Mouse (Mus musculus) B cell, adult (primary cell): ENCODE measurements around the gene Fam71d. TPM values are rescaled to one million over a fixed set of nuclear protein-coding genes. Genes with fewer than 3 reads are reported as not detected.

Experiments used
- total RNA-seq: library from RNA; stranded (reverse); gene quantifications from 4 replicates; pipeline ENCODE4 v1.2.4, GENCODE M21; 2023; ENCODE audit not compliant: inconsistent age

Fam71d gene
- 1.1 to 1.8 TPM in 2 of 4 replicates, not detected in the others for total RNA-seq

DNA sequence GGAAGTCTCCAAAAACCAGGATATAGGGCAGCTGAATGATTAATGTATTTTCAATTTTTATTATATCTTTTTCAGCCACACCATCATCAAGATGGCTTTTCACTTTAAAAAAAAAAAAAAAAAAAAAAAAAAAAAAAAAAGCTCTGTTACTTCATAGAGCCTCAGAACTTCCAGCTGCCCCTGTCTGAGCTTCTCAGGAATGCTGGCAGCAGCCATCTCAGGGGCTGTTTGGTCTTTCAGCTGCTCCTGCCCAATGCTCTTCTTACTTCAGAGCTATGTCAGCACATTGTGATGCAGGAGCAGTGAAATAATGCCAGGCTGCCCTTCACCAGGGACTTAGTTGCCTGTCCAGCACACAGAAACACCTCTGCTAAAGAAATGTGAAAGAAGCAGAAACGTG is at the start of gene Fam71d:
Gene Fam71d (plus strand): TSS at position 211 of the 400 bp plus-strand sequence.

DNA sequence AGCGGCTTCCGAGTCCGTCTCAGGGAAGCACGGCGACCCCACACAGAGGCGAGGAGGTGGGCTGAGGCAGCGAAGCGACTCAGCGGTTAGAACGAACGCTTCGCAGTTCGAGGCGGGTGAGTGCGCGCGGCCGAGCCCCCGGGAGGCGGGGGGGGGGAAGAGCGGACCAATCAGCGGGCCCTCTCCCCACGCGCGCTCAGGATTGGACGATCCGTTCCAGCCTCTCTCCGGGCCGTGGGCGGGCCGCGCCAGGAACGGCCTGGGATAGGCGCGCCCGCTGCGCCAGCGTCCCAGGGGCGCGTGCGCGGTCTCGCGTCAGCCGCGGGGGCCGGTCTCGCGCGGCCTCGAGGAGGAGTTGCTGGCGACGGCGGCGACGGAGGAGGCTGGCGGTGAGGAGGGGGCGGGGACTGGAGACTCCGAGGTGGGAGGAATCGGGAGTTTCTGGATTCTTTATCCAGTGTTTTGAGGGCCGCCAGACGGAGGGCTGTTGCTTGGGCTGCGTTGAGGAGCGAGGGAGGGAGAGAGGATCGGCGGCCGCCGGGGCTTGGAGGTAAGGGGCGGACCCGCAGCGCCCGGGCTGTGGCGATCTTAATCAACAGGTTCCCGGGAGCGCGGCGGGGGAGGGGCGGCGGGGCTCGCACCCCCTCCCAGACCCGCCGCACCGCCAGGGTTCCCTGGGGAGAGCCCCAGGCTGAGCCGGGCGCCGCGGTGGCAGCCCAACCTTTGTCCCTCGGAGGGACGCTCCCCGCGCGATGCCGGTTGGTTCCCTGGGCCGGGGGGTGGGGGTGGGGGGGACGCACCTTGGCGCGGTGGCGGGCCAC is 57.4 kb downstream of the Fam71d start, which contains the start of gene Mpp5:
Gene Mpp5 (plus strand): TSS at position 351 of the 821 bp plus-strand sequence.

Other genes starting within 250 kb of the Fam71d start
- gene Mpp5, start 57.4 kb downstream of the Fam71d start, total RNA-seq = 12.4 to 16.8 TPM (median 14.6 TPM) in 4 replicates
- 95.1 to 103 TPM (median 102 TPM) in 4 replicates for gene Atp6v1d, start 170.1 kb downstream of the Fam71d start, total RNA-seq
- 52.3 to 81.5 TPM (median 57.7 TPM) in 4 replicates for gene Eif2s1, start 170.3 kb downstream of the Fam71d start, total RNA-seq
- gene Plek2, start 215.4 kb downstream of the Fam71d start, total RNA-seq = not detected in 4 replicates